Mouse (Mus musculus): ENCODE data around the gene Prl4a1.
"Not testable (repeated sequence)": the region's sequence is repeated elsewhere in the genome, so short reads cannot be mapped to it uniquely, and the experiment has no call there.

Prl4a1 gene

DNA sequence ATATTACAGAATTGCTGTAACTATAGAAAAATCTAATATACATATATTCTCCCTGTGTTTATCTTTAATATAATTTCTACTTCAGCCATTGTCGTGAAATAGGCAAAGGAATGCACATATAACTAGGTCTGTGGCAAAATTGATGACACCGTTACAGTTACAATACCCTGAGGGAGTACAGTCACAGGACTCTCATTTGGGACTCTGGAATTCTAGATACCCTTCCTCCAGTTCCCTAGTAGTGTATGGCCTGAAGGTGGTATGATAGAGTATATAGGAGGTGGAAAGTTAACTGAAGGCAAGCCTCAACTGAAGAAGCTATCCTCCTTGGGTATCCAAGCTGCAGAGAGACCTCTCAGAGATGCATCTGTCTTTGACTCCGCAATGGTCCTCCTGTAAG is at the start of gene Prl4a1:
Gene Prl4a1 (plus strand): TSS at position 301 of the 400 bp plus-strand sequence.
- no peak for DNase-seq (ENCODE audit: extremely low spot score, low read depth, low spot score)

DNA sequence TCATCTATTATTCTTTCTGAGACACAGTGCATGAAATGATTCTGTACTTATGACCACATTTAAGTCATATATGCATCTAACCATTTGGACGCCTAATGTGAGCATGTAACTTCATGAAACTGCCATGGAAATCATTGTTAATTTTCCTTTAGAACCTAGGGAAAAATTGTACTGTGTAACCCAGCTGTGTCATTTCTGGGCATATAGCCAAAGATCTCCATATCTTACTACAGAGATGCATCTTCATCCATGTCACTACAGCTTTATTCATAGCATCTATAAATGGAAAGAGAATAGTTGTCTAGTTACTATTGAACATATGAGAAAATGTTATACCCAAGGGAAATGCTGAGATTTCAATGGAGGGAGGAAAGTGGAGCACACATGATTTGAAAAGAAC is 43.1 kb upstream of the Prl4a1 start:
- no peak for DNase-seq (ENCODE audit: extremely low spot score, low read depth, low spot score)

DNA sequence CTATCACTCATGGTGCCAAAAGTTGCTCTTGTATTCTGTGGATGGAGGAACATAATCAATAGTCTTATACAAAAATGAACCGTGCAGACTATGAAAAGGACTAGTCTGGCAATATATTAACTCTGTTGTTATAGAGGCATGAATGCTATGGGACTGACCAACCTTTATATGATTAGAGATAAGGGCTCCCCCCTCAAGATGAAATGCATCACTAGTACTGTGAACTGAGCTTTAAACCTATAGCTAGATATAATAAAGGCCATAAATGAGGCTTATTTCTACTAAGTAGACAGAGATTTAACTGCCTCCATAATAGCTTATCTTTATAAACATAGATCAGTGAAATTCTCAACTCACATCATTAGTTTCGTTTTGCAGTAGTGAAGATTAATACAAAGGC is 41.7 kb upstream of the Prl4a1 start:
- DNase-seq (ENCODE audit: extremely low spot score, low read depth, low spot score), result not testable (repeated sequence)

DNA sequence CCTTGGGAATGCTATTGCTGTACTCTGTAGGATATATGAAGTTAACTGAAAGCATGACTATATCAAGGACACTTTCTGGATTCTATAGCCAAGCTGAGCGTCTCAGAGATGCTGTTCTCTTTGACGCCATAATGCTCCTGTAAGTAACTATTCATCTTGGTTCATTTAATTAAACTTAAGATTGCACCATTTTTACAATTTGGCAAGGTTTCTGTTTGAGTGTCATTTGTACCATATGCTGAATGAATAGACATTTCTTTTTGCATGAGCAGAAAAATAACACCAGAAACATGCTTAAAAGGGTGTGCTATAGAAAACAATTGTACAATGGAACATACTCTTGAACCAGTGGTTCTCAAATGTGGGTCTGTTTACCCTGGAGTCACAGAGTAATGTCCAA is 38.4 kb upstream of the Prl4a1 start:
- no peak for DNase-seq (ENCODE audit: extremely low spot score, low read depth, low spot score)

DNA sequence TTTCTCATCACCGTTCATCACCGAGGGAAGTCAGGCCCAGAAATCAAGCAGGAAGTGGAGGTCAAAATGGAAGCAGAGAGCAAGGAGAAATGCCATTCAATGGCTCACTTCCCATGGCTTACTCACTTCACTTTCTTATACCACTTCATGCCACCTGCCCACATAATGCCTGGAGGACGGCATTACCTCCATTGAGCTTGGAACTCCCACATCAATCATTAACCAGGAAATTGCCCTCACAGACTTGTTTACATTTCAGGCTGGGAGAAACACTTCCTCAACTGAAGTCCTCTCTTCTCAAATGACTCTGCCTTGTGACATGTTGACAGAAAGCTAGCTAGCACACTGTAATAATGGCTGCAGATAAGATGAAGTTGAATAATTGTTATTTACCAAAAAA is 19.5 kb upstream of the Prl4a1 start:
- DNase-seq (ENCODE audit: extremely low spot score, low read depth, low spot score), result not testable (repeated sequence)

DNA sequence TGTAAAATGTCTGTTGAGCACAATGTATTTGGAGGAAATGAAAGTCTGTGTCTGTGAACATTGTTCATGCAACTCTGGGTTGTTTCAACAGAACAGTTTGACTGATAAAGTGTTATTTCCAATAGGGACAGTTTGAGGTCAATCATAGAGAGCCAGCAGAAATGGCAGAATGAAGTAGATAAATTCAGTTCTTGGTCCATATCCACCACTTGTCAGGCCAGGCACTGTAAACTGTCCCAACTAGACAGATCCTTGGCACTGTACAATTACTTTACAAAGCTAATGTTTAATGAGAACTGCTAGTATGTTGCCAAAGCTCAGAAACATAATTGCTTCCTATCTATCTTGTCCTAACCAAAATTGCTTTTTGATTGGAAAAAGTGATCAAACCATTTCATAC is 13.3 kb downstream of the Prl4a1 start:
- no peak for DNase-seq (ENCODE audit: extremely low spot score, low read depth, low spot score)

DNA sequence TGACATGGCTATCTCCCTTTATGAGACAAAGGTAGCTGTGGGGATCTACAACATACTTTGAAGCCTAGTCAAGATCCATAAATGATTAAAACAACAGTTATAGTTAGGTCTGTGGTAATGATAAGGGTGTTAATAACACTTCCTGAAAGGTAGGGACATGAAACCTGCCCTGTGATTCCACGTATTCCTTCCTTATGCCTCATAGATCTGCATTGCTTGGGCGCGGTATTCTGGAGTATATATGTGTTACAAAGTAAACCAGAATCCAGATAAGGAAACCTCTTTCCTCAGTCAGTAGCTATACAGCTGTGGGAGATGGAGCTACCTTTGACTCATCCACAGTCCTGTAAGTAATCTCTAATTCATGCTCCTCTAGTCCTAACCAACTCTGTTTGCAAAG is 53.3 kb downstream of the Prl4a1 start:
- DNase-seq (ENCODE audit: extremely low spot score, low read depth, low spot score), result no peak
